Mouse (Mus musculus) testis, adult 10 weeks (tissue): ENCODE results near the gene Col1a1. TPM values are rescaled to one million over a fixed set of nuclear protein-coding genes. Genes with fewer than 3 reads are reported as not detected.

Experiments
- polyA plus RNA-seq: library from polyadenylated mRNA; stranded (reverse); fragments of 350-450 nt; fragmentation: Illumina TruSeq; extraction: RNeasy Lipid Tissue Mini Kit (QIAGEN cat#74804); gene quantifications from one replicate; pipeline ENCODE4 v1.2.3, GENCODE M21; 2014; ENCODE audit warnings: low read depth, low replicate concordance

Gene Col1a1
- polyA plus RNA-seq = 1.8 TPM

DNA sequence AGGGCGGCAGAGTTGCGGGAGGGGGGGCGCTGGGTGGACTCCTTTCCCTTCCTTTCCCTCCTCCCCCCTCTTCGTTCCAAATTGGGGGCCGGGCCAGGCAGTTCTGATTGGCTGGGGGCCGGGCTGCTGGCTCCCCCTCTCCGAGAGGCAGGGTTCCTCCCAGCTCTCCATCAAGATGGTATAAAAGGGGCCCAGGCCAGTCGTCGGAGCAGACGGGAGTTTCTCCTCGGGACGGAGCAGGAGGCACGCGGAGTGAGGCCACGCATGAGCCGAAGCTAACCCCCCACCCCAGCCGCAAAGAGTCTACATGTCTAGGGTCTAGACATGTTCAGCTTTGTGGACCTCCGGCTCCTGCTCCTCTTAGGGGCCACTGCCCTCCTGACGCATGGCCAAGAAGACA lies at the start of gene Col1a1:
Gene Col1a1 (plus strand): TSS at position 180 of the 400 bp plus-strand sequence.

DNA sequence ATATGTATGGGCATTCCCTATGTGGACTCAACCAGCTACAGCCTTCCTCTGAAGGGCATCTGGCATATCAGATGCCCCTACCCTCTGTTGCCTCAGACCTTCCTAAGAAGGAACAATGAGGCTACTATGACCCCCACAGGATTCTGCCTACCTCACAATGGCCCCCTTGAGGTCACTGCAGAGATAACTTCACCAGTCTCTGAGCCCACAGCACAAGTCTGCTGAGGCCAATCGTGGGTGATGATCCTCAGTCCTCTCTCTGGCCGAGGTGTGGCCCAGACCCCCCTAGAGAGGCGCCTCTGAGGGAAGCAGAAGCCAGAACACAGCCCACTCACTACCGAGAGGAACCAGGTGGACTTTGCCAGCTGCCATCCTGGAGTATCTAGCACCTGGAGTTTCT lies 31.4 kb downstream of the Col1a1 start, which contains the start of gene Hils1:
Gene Hils1 (plus strand): TSS at position 175 of the 400 bp plus-strand sequence.

DNA sequence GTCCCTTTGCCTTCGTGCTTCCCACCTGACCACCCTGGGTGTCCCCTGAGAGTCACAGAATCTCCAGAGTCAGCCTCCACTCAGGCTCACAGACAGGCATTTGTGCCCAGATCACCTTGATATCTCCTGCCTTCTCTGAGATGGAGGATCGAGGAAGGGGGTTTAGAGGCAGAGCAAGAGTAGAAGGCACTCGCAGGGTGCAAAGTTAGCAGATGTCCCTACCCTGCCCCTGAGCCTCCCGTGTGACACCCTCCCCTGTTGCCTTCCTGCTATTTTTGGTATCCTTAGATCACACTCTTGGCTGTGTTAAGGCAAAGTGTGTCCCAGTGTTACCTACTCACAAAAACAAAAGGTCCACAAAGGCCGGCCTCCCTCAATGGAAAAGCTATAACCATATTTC lies 40.2 kb downstream of the Col1a1 start, which contains the start of gene Sgca:
Gene Sgca (minus strand): TSS at position 129 of the 400 bp plus-strand sequence.

GRCm38 (mm10) chr11:94990749-94991577 lies 54.9 kb downstream of the Col1a1 start, which contains the start of gene Ppp1r9b:
Gene Ppp1r9b, plus strand, starts transcription at chr11:94991035.

Other genes with a start within 250 kb of the Col1a1 start
- 0.13 TPM for gene Gm11541, start 231.7 kb upstream of the Col1a1 start, polyA plus RNA-seq
- not detected for gene Cdc34b, start 194.4 kb upstream of the Col1a1 start, polyA plus RNA-seq
- not detected for gene Tmem92, start 153.5 kb upstream of the Col1a1 start, polyA plus RNA-seq
- gene Hils1, start 31.4 kb downstream of the Col1a1 start, polyA plus RNA-seq = 95.6 TPM
- 0.14 TPM for gene Sgca, start 40.1 kb downstream of the Col1a1 start, polyA plus RNA-seq
- 5.4 TPM for gene Ppp1r9b, start 54.8 kb downstream of the Col1a1 start, polyA plus RNA-seq
- not detected for gene Samd14, start 73.7 kb downstream of the Col1a1 start, polyA plus RNA-seq
- 11.8 TPM for gene Pdk2, start 105.1 kb downstream of the Col1a1 start, polyA plus RNA-seq
- 0.07 TPM for gene Itga3, start 140.6 kb downstream of the Col1a1 start, polyA plus RNA-seq
- gene Dlx3, start 183.9 kb downstream of the Col1a1 start, polyA plus RNA-seq = not detected
- gene Dlx4, start 210.0 kb downstream of the Col1a1 start, polyA plus RNA-seq = 1.1 TPM